Mouse (Mus musculus): Measurements from ENCODE around the gene Olfr71.

Gene Olfr71

GRCm38 (mm10) chr4:43656339-43657109, 53.5 kb downstream of the Olfr71 start, which contains the start of gene Hint2:
Gene Hint2 (minus strand): TSS chr4:43656466.
- DNase-seq (ENCODE audit: low spot score): peak; percentile 95

- no peak for DNase-seq (ENCODE audit: low spot score)
These were observed 54.3 kb downstream of the Olfr71 start for GRCm38 (mm10) chr4:43655656-43656338.
